Mouse (Mus musculus): ENCODE results near the gene Olfr1028. TPM values are rescaled to one million over a fixed set of nuclear protein-coding genes. Genes with fewer than 3 reads are reported as not detected.

Olfr1028 gene
- polyA plus RNA-seq (2016; fragmentation: Nextera tagmentation; extraction: Ambion mirVana), result not detected in 2 replicates

- H3K27ac ChIP-seq, result no peak within 1 kb of the TSS
- no peaks in the 10 kb centered on the region for H3K4me1 ChIP-seq
- H3K9me3 ChIP-seq, result no peaks in the 10 kb centered on the region
- H3K4me2 ChIP-seq (replicated peaks), result no peak within 1 kb of the TSS
- WGBS, result 84% methylated on average over 1 of the region's 1 CpGs
- H3K4me3 ChIP-seq, result no peak within 1 kb of the TSS
- H3K36me3 ChIP-seq, result no peaks in the 10 kb centered on the region
- H3K27me3 ChIP-seq (replicated peaks), result no peaks in the 10 kb centered on the region
- ATAC-seq (ENCODE audit: low FRiP score, low read depth), result no peak
- no peak within 1 kb of the TSS for H3K9ac ChIP-seq
These were observed at the start of gene Olfr1028 for GRCm38 (mm10) chr2:85950137-85950536. Gene Olfr1028 (plus strand): TSS chr2:85950437.

DNA sequence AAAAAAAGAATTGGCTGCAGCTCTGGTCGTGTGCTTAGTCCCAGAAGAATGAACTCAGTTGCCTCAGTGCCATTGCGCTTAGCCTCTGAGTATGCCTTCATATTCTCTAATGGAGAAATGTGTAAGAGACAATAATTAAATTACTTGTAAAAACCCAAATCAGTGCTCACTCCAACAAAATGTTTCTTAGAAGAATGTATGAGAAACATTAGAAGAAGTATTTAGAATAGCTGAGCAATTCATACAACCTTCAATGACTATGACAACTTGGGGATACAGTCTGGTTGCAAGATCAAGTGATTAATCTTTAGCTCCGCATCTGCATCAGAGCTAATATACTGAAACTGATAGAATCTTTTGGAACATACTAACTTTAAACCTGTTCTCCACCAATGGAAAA is 45.3 kb upstream of the Olfr1028 start, which contains the start of gene Olfr1024:
Gene Olfr1024 (minus strand): TSS at position 101 of the 400 bp plus-strand sequence.
- 84% methylated on average over 3 of the region's 3 CpGs for WGBS
- no peaks in the 10 kb centered on the region for H3K4me1 ChIP-seq
- H3K4me3 ChIP-seq, result no peak within 1 kb of the TSS
- no peak for ATAC-seq (ENCODE audit: low FRiP score, low read depth)
- H3K9ac ChIP-seq, result no peak within 1 kb of the TSS
- H3K4me2 ChIP-seq (replicated peaks), result no peak within 1 kb of the TSS
- H3K27ac ChIP-seq, result no peak within 1 kb of the TSS
- no peaks in the 10 kb centered on the region for H3K9me3 ChIP-seq
- H3K27me3 ChIP-seq (replicated peaks), result no peaks in the 10 kb centered on the region
- H3K36me3 ChIP-seq, result no peaks in the 10 kb centered on the region

GRCm38 (mm10) chr2:85913197-85913596 is 37.0 kb upstream of the Olfr1028 start:
- no peak for ATAC-seq (ENCODE audit: low FRiP score, low read depth)
- no peak overlapping the region for H3K9ac ChIP-seq
- H3K4me3 ChIP-seq, result no peak overlapping the region

GRCm38 (mm10) chr2:85914893-85915292 is 35.3 kb upstream of the Olfr1028 start, which contains the start of gene Olfr1025-ps1:
Gene Olfr1025-ps1 (plus strand): TSS chr2:85915193.
- no peaks in the 10 kb centered on the region for H3K36me3 ChIP-seq
- H3K27ac ChIP-seq, result no peak within 1 kb of the TSS
- no peaks in the 10 kb centered on the region for H3K4me1 ChIP-seq
- H3K9me3 ChIP-seq, result no peaks in the 10 kb centered on the region
- 59% methylated on average over 1 of the region's 1 CpGs for WGBS
- H3K27me3 ChIP-seq (replicated peaks), result no peaks in the 10 kb centered on the region
- ATAC-seq (ENCODE audit: low FRiP score, low read depth), result no peak
- no peak within 1 kb of the TSS for H3K4me3 ChIP-seq
- no peak within 1 kb of the TSS for H3K9ac ChIP-seq
- no peak within 1 kb of the TSS for H3K4me2 ChIP-seq (replicated peaks)

More at GRCm38 (mm10) chr2:85913197-85913596, 37.0 kb upstream of the Olfr1028 start:
- H3K9me3 ChIP-seq, result no peaks in the 10 kb centered on the region
- H3K27me3 ChIP-seq (replicated peaks), result no peaks in the 10 kb centered on the region
- H3K4me2 ChIP-seq (replicated peaks), result no peak overlapping the region
- no peaks in the 10 kb centered on the region for H3K36me3 ChIP-seq
- no peak overlapping the region for H3K27ac ChIP-seq
- H3K4me1 ChIP-seq, result no peaks in the 10 kb centered on the region

- Histone ChIP-seq H3K27me3 (replicated peaks) (no peaks in the 10 kb centered on the region), H3K4me3 (no peak within 1 kb of the TSS), H3K4me1 (no peaks in the 10 kb centered on the region), H3K27ac (no peak within 1 kb of the TSS), H3K9me3 (no peaks in the 10 kb centered on the region), H3K9ac (no peak within 1 kb of the TSS), H3K36me3 (no peaks in the 10 kb centered on the region), H3K4me2 (replicated peaks) (no peak within 1 kb of the TSS)
- no peak for ATAC-seq (ENCODE audit: low FRiP score, low read depth)
- 85% methylated on average over 3 of the region's 3 CpGs for WGBS
These were observed 29.0 kb upstream of the Olfr1028 start, which contains the start of gene Olfr1026 for GRCm38 (mm10) chr2:85921258-85921657. Gene Olfr1026 (plus strand): TSS chr2:85921558.

- H3K36me3 ChIP-seq, result no peaks in the 10 kb centered on the region
- no peak for ATAC-seq (ENCODE audit: low FRiP score, low read depth)
- H3K4me3 ChIP-seq, result no peak within 1 kb of the TSS
- H3K27ac ChIP-seq, result no peak within 1 kb of the TSS
- WGBS, result 88% methylated on average over 2 of the region's 2 CpGs
- H3K27me3 ChIP-seq (replicated peaks), result no peaks in the 10 kb centered on the region
- H3K4me2 ChIP-seq (replicated peaks), result no peak within 1 kb of the TSS
- no peaks in the 10 kb centered on the region for H3K4me1 ChIP-seq
- H3K9ac ChIP-seq, result no peak within 1 kb of the TSS
- no peaks in the 10 kb centered on the region for H3K9me3 ChIP-seq
These were observed 23.4 kb downstream of the Olfr1028 start, which contains the start of gene Olfr1029 for GRCm38 (mm10) chr2:85973595-85973994. Gene Olfr1029 (plus strand): TSS chr2:85973895.

DNA sequence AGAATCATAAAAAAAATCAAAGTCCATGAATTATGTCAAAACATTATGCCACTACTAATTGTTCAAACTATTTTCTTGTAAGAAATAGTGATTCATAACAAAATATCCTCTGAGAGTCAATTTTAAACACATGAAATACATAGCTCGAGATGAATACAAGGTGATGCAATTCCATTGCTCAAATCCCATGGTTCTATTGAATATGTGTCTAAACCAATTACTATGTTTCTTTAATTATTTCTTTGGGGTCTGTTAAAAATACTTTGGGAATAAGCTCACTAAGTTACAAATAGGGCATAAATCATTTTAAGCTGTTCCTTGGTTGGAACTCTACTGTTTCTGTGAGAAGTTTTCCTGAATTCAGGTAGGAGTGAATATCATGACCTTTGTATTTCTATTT is 28.7 kb downstream of the Olfr1028 start, which contains the start of gene Olfr1030:
Gene Olfr1030 (plus strand): TSS at position 301 of the 400 bp plus-strand sequence.
- H3K27ac ChIP-seq, result no peak within 1 kb of the TSS
- no peak within 1 kb of the TSS for H3K9ac ChIP-seq
- no peak within 1 kb of the TSS for H3K4me2 ChIP-seq (replicated peaks)
- no peak within 1 kb of the TSS for H3K4me3 ChIP-seq
- H3K27me3 ChIP-seq (replicated peaks), result no peaks in the 10 kb centered on the region
- no peaks in the 10 kb centered on the region for H3K36me3 ChIP-seq
- no peaks in the 10 kb centered on the region for H3K9me3 ChIP-seq
- no peaks in the 10 kb centered on the region for H3K4me1 ChIP-seq
- no peak for ATAC-seq (ENCODE audit: low FRiP score, low read depth)
- 71% methylated on average over 1 of the region's 1 CpGs for WGBS

- Histone ChIP-seq H3K4me2 (replicated peaks) (no peak within 1 kb of the TSS), H3K27me3 (replicated peaks) (no peaks in the 10 kb centered on the region), H3K4me1 (no peaks in the 10 kb centered on the region), H3K9me3 (no peaks in the 10 kb centered on the region), H3K27ac (no peak within 1 kb of the TSS), H3K4me3 (no peak within 1 kb of the TSS), H3K36me3 (no peaks in the 10 kb centered on the region), H3K9ac (no peak within 1 kb of the TSS)
- ATAC-seq (ENCODE audit: low FRiP score, low read depth), result no peak
- WGBS, result 66% methylated on average over 3 of the region's 3 CpGs
These were observed 39.8 kb downstream of the Olfr1028 start, which contains the start of gene Olfr1031 for GRCm38 (mm10) chr2:85990004-85990403. Gene Olfr1031 (plus strand): TSS chr2:85990304.

Other genes starting within 250 kb of the Olfr1028 start
- not detected in 2 replicates for gene Olfr1009, start 235.0 kb upstream of the Olfr1028 start, polyA plus RNA-seq (2016; fragmentation: Nextera tagmentation; extraction: Ambion mirVana)
- not detected in 2 replicates for gene Olfr1012, start 187.7 kb upstream of the Olfr1028 start, polyA plus RNA-seq (2016; fragmentation: Nextera tagmentation; extraction: Ambion mirVana)
- not detected in 2 replicates for gene Olfr1013, start 183.3 kb upstream of the Olfr1028 start, polyA plus RNA-seq (2016; fragmentation: Nextera tagmentation; extraction: Ambion mirVana)
- gene Olfr1014, start 177.7 kb upstream of the Olfr1028 start, polyA plus RNA-seq (2016; fragmentation: Nextera tagmentation; extraction: Ambion mirVana), result not detected in 2 replicates
- gene Olfr1015, start 168.4 kb upstream of the Olfr1028 start, polyA plus RNA-seq (2016; fragmentation: Nextera tagmentation; extraction: Ambion mirVana), result not detected in 2 replicates
- gene Olfr1016, start 147.9 kb upstream of the Olfr1028 start, polyA plus RNA-seq (2016; fragmentation: Nextera tagmentation; extraction: Ambion mirVana), result not detected in 2 replicates
- gene Olfr1018, start 132.0 kb upstream of the Olfr1028 start, polyA plus RNA-seq (2016; fragmentation: Nextera tagmentation; extraction: Ambion mirVana), result not detected in 2 replicates
- not detected in 2 replicates for gene Olfr1019, start 105.0 kb upstream of the Olfr1028 start, polyA plus RNA-seq (2016; fragmentation: Nextera tagmentation; extraction: Ambion mirVana)
- not detected in 2 replicates for gene Olfr1020, start 103.4 kb upstream of the Olfr1028 start, polyA plus RNA-seq (2016; fragmentation: Nextera tagmentation; extraction: Ambion mirVana)
- gene Olfr1022, start 81.8 kb upstream of the Olfr1028 start, polyA plus RNA-seq (2016; fragmentation: Nextera tagmentation; extraction: Ambion mirVana), result not detected in 2 replicates
- not detected in 2 replicates for gene Olfr1023, start 64.8 kb upstream of the Olfr1028 start, polyA plus RNA-seq (2016; fragmentation: Nextera tagmentation; extraction: Ambion mirVana)
- not detected in 2 replicates for gene Olfr1024, start 45.4 kb upstream of the Olfr1028 start, polyA plus RNA-seq (2016; fragmentation: Nextera tagmentation; extraction: Ambion mirVana)
- not detected in 2 replicates for gene Olfr1025-ps1, start 35.2 kb upstream of the Olfr1028 start, polyA plus RNA-seq (2016; fragmentation: Nextera tagmentation; extraction: Ambion mirVana)
- not detected in 2 replicates for gene Olfr1026, start 28.9 kb upstream of the Olfr1028 start, polyA plus RNA-seq (2016; fragmentation: Nextera tagmentation; extraction: Ambion mirVana)
- not detected in 2 replicates for gene Olfr1029, start 23.5 kb downstream of the Olfr1028 start, polyA plus RNA-seq (2016; fragmentation: Nextera tagmentation; extraction: Ambion mirVana)
- gene Olfr1030, start 28.8 kb downstream of the Olfr1028 start, polyA plus RNA-seq (2016; fragmentation: Nextera tagmentation; extraction: Ambion mirVana), result not detected in 2 replicates
- gene Olfr1031, start 39.9 kb downstream of the Olfr1028 start, polyA plus RNA-seq (2016; fragmentation: Nextera tagmentation; extraction: Ambion mirVana), result not detected in 2 replicates
- not detected in 2 replicates for gene Olfr1032, start 55.1 kb downstream of the Olfr1028 start, polyA plus RNA-seq (2016; fragmentation: Nextera tagmentation; extraction: Ambion mirVana)
- not detected in 2 replicates for gene Olfr1033, start 70.2 kb downstream of the Olfr1028 start, polyA plus RNA-seq (2016; fragmentation: Nextera tagmentation; extraction: Ambion mirVana)
- not detected in 2 replicates for gene Olfr1034, start 95.4 kb downstream of the Olfr1028 start, polyA plus RNA-seq (2016; fragmentation: Nextera tagmentation; extraction: Ambion mirVana)
- gene Olfr1036, start 123.6 kb downstream of the Olfr1028 start, polyA plus RNA-seq (2016; fragmentation: Nextera tagmentation; extraction: Ambion mirVana), result not detected in 2 replicates
- gene Olfr1037, start 136.9 kb downstream of the Olfr1028 start, polyA plus RNA-seq (2016; fragmentation: Nextera tagmentation; extraction: Ambion mirVana), result not detected in 2 replicates
- gene Olfr1039, start 185.5 kb downstream of the Olfr1028 start, polyA plus RNA-seq (2016; fragmentation: Nextera tagmentation; extraction: Ambion mirVana), result not detected in 2 replicates
- not detected in 2 replicates for gene Olfr1040, start 196.3 kb downstream of the Olfr1028 start, polyA plus RNA-seq (2016; fragmentation: Nextera tagmentation; extraction: Ambion mirVana)
- not detected in 2 replicates for gene Olfr1042, start 211.4 kb downstream of the Olfr1028 start, polyA plus RNA-seq (2016; fragmentation: Nextera tagmentation; extraction: Ambion mirVana)
- gene Olfr1043, start 217.1 kb downstream of the Olfr1028 start, polyA plus RNA-seq (2016; fragmentation: Nextera tagmentation; extraction: Ambion mirVana), result not detected in 2 replicates
- gene Olfr1044, start 227.4 kb downstream of the Olfr1028 start, polyA plus RNA-seq (2016; fragmentation: Nextera tagmentation; extraction: Ambion mirVana), result not detected in 2 replicates
- not detected in 2 replicates for gene Olfr52, start 235.2 kb downstream of the Olfr1028 start, polyA plus RNA-seq (2016; fragmentation: Nextera tagmentation; extraction: Ambion mirVana)